Mouse (Mus musculus): Measurements from ENCODE around the gene Nfil3. TPM values are rescaled to one million over a fixed set of nuclear protein-coding genes. Genes with fewer than 3 reads are reported as not detected.
A peak's percentile ranks its signal among the peaks of the same experiment; 100 is the strongest.

Nfil3 gene
- polyA plus RNA-seq (2015; fragmentation: Nextera tagmentation; extraction: Ambion mirVana), result 15.6 and 15.8 TPM in 2 replicates

- Histone ChIP-seq H3K36me3 (ENCODE audit: control insufficient read depth, insufficient read depth) (no peaks in the 10 kb centered on the region), H3K4me3 (ENCODE audit: low read depth, low read length) (peak within 1 kb of the TSS; percentile 97), H3K27ac (ENCODE audit: low read depth, low read length) (peak within 1 kb of the TSS; percentile 97), H3K4me2 (replicated peaks; ENCODE audit: low read depth) (peak within 1 kb of the TSS; percentile 98), H3K4me1 (replicated peaks; ENCODE audit: control insufficient read depth, insufficient read depth, low read length) (peaks cover 15% of the 10 kb centered on the region; the same call in 1 of the 2 replicates), H3K9me3 (ENCODE audit: control insufficient read depth) (no peaks in the 10 kb centered on the region), H3K27me3 (replicated peaks; ENCODE audit: control insufficient read depth, insufficient read depth, low read length) (no peaks in the 10 kb centered on the region), H3K9ac (ENCODE audit: low read depth, low read length) (peak within 1 kb of the TSS; percentile 94)
- TF ChIP-seq CTCF (IDR thresholded peaks at IDR 0.05; ENCODE audit: low read depth), result peak; percentile 14; the same call in 1 of the 2 replicates
- peak; percentile 84 for ATAC-seq
- under 1% methylated on average over 29 of the region's 79 CpGs for WGBS
Measured at GRCm38 (mm10) chr13:52980951-52981421, at the start of gene Nfil3. Nfil3 (minus strand) TSS chr13:52981073.

DNA sequence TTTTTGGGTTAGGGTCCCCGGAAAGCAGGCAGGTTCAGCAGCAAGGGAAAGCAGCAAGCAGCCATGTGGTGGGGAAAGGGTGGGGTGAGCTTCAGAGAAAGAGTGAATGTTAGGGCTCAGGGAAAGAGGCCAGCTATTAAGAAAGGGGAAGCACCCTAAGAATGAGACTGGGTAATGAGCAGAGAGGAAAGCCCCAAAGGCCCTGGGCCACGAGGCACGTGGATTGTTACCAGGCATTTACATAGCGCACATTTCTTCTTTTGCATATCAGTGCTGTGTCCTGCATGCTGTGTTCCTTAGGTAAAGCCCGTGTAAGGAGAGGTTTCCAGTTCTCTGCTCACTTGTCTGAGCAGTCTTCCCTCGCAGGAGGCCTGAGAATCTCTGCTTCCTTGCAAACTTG is 43.4 kb upstream of the Nfil3 start:
- Histone ChIP-seq H3K9ac (ENCODE audit: low read depth, low read length) (no peak overlapping the region), H3K4me3 (ENCODE audit: low read depth, low read length) (no peak overlapping the region), H3K27me3 (replicated peaks; ENCODE audit: control insufficient read depth, insufficient read depth, low read length) (no peaks in the 10 kb centered on the region), H3K4me1 (replicated peaks; ENCODE audit: control insufficient read depth, insufficient read depth, low read length) (no peaks in the 10 kb centered on the region), H3K27ac (ENCODE audit: low read depth, low read length) (no peak overlapping the region), H3K9me3 (ENCODE audit: control insufficient read depth) (0 out of 2 replicates have a peak, but pooled peaks cover 2% of the 10 kb centered on the region), H3K36me3 (ENCODE audit: control insufficient read depth, insufficient read depth) (no peaks in the 10 kb centered on the region), H3K4me2 (replicated peaks; ENCODE audit: low read depth) (no peak overlapping the region)
- no peak for ATAC-seq
- WGBS, result 48% methylated on average over 6 of the region's 6 CpGs
- no peak for TF ChIP-seq CTCF (IDR thresholded peaks at IDR 0.05; ENCODE audit: low read depth)

DNA sequence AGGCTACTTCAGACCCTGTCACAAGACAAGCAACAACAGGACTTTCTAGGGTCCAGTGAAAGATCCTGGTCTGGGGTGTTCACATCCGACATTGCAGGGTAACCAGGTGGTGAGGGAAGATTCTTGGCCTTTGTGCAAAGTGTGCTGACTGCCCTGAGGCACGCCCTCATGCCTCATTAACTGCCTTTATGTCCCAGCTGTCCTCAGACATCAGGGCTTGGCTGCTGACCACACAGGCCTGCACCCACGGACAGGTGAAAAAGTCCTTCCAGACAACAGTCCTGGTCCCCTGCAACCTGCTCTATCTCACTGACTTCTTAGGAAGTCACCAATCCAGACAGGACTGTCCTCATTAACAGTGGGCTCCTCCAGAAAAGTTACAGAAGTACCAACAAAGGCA is 39.4 kb upstream of the Nfil3 start:
- Histone ChIP-seq H3K27ac (ENCODE audit: low read depth, low read length) (no peak overlapping the region), H3K36me3 (ENCODE audit: control insufficient read depth, insufficient read depth) (no peaks in the 10 kb centered on the region), H3K9me3 (ENCODE audit: control insufficient read depth) (no peaks in the 10 kb centered on the region), H3K4me3 (ENCODE audit: low read depth, low read length) (no peak overlapping the region), H3K27me3 (replicated peaks; ENCODE audit: control insufficient read depth, insufficient read depth, low read length) (no peaks in the 10 kb centered on the region), H3K4me1 (replicated peaks; ENCODE audit: control insufficient read depth, insufficient read depth, low read length) (no peaks in the 10 kb centered on the region), H3K9ac (ENCODE audit: low read depth, low read length) (no peak overlapping the region), H3K4me2 (replicated peaks; ENCODE audit: low read depth) (no peak overlapping the region)
- 65% methylated on average over 3 of the region's 3 CpGs for WGBS
- no peak for ATAC-seq
- no peak for TF ChIP-seq CTCF (IDR thresholded peaks at IDR 0.05; ENCODE audit: low read depth)

- no peak overlapping the region for H3K9ac ChIP-seq (ENCODE audit: low read depth, low read length)
- no peaks in the 10 kb centered on the region for H3K36me3 ChIP-seq (ENCODE audit: control insufficient read depth, insufficient read depth)
- no peak overlapping the region for H3K27ac ChIP-seq (ENCODE audit: low read depth, low read length)
- no peak overlapping the region for H3K4me2 ChIP-seq (replicated peaks; ENCODE audit: low read depth)
- TF ChIP-seq CTCF (IDR thresholded peaks at IDR 0.05; ENCODE audit: low read depth), result peak; percentile 62
- H3K9me3 ChIP-seq (ENCODE audit: control insufficient read depth), result no peaks in the 10 kb centered on the region
- ATAC-seq, result no peak
- no peak overlapping the region for H3K4me3 ChIP-seq (ENCODE audit: low read depth, low read length)
- H3K27me3 ChIP-seq (replicated peaks; ENCODE audit: control insufficient read depth, insufficient read depth, low read length), result no peaks in the 10 kb centered on the region
- no peaks in the 10 kb centered on the region for H3K4me1 ChIP-seq (replicated peaks; ENCODE audit: control insufficient read depth, insufficient read depth, low read length)
- 82% methylated on average over 7 of the region's 9 CpGs for whole genome bisulfite sequencing
Measured at GRCm38 (mm10) chr13:53019532-53019931, 38.7 kb upstream of the Nfil3 start.

DNA sequence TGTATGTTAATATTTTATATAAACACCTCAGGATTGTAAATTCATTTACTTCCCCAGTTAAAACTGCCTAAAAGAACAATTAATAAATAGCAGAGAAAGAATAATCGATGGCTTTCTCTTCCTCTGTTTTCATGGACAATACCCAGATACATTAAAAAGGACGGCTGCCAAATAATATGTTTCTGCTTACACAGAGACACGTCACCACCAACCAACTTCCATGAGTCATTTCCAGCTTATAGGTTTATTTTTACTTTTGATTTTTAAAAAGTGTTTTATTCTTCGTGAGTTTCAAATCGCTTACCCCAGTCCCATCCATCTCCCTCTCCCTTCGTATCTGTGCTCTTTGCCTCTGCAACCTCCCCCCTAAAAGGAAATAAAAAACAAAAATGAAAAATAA is 38.1 kb upstream of the Nfil3 start:
- WGBS, result 80% methylated on average over 6 of the region's 6 CpGs
- Histone ChIP-seq H3K27ac (ENCODE audit: low read depth, low read length) (no peak overlapping the region), H3K27me3 (replicated peaks; ENCODE audit: control insufficient read depth, insufficient read depth, low read length) (no peaks in the 10 kb centered on the region), H3K4me2 (replicated peaks; ENCODE audit: low read depth) (no peak overlapping the region), H3K36me3 (ENCODE audit: control insufficient read depth, insufficient read depth) (no peaks in the 10 kb centered on the region), H3K4me3 (ENCODE audit: low read depth, low read length) (no peak overlapping the region), H3K9ac (ENCODE audit: low read depth, low read length) (no peak overlapping the region), H3K4me1 (replicated peaks; ENCODE audit: control insufficient read depth, insufficient read depth, low read length) (no peaks in the 10 kb centered on the region), H3K9me3 (ENCODE audit: control insufficient read depth) (no peaks in the 10 kb centered on the region)
- ATAC-seq, result no peak
- no peak for TF ChIP-seq CTCF (IDR thresholded peaks at IDR 0.05; ENCODE audit: low read depth)

DNA sequence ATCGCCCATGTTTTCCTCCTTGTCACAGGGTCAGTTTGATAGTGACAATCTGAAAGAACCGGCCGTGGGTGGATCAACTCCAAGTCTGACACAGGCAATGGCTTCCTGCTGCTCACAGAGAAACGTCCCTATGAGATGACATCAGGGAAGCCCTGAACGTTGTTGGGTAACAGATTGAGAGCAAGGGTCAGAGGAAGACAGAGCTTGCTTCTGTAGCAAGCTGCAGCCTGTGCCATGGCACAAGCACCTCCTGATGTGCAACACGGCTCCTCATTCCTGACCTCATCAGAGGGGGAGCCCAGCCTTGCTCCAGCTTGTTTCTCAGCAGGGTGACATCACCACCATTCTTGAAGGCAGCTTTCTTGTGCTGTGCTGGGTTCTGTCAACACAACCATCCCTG is 37.1 kb upstream of the Nfil3 start:
- WGBS, result 54% methylated on average over 6 of the region's 6 CpGs
- TF ChIP-seq CTCF (IDR thresholded peaks at IDR 0.05; ENCODE audit: low read depth), result no peak
- H3K4me1 ChIP-seq (replicated peaks; ENCODE audit: control insufficient read depth, insufficient read depth, low read length), result no peaks in the 10 kb centered on the region
- H3K4me3 ChIP-seq (ENCODE audit: low read depth, low read length), result no peak overlapping the region
- H3K4me2 ChIP-seq (replicated peaks; ENCODE audit: low read depth), result no peak overlapping the region
- no peaks in the 10 kb centered on the region for H3K27me3 ChIP-seq (replicated peaks; ENCODE audit: control insufficient read depth, insufficient read depth, low read length)
- no peak overlapping the region for H3K27ac ChIP-seq (ENCODE audit: low read depth, low read length)
- no peaks in the 10 kb centered on the region for H3K9me3 ChIP-seq (ENCODE audit: control insufficient read depth)
- H3K9ac ChIP-seq (ENCODE audit: low read depth, low read length), result no peak overlapping the region
- H3K36me3 ChIP-seq (ENCODE audit: control insufficient read depth, insufficient read depth), result no peaks in the 10 kb centered on the region
- no peak for ATAC-seq

DNA sequence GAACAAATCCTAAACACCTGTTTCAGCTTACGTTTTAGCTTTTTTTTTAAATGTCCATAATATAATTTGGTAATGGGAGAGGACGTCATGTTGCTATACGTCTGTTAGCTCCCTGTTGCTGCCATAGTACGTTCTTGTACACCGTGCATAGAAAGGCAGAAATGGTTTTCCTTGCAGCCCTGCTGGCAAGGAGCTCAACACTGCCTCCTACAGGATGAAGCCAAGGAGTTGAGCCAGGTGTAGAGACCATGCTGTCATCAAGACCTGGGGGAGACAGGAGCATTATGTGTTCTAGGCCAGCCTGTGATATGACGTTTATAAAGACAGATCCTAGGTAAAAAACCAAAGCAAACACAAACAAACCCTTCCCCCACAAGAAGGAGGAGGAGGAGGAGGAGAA is 36.2 kb upstream of the Nfil3 start:
- no peak for ATAC-seq
- no peaks in the 10 kb centered on the region for H3K36me3 ChIP-seq (ENCODE audit: control insufficient read depth, insufficient read depth)
- no peaks in the 10 kb centered on the region for H3K4me1 ChIP-seq (replicated peaks; ENCODE audit: control insufficient read depth, insufficient read depth, low read length)
- no peak overlapping the region for H3K4me2 ChIP-seq (replicated peaks; ENCODE audit: low read depth)
- H3K27ac ChIP-seq (ENCODE audit: low read depth, low read length), result no peak overlapping the region
- WGBS, result 80% methylated on average over 6 of the region's 6 CpGs
- H3K9ac ChIP-seq (ENCODE audit: low read depth, low read length), result no peak overlapping the region
- H3K9me3 ChIP-seq (ENCODE audit: control insufficient read depth), result no peaks in the 10 kb centered on the region
- no peak overlapping the region for H3K4me3 ChIP-seq (ENCODE audit: low read depth, low read length)
- H3K27me3 ChIP-seq (replicated peaks; ENCODE audit: control insufficient read depth, insufficient read depth, low read length), result no peaks in the 10 kb centered on the region
- TF ChIP-seq CTCF (IDR thresholded peaks at IDR 0.05; ENCODE audit: low read depth), result peak; percentile 63
